Mouse (Mus musculus) thymus, postnatal 36 days (tissue): Measurements from ENCODE around the gene Cstf2t.
A peak's percentile ranks its signal among the peaks of the same experiment; 100 is the strongest.

Source experiments
- DNase-seq, 2 experiments: peaks; one replicate each; pipeline ENCODE4 v3.0.0; 2022; ENCODE audit warnings: mixed read lengths in 2 of 2

The Cstf2t gene

DNA sequence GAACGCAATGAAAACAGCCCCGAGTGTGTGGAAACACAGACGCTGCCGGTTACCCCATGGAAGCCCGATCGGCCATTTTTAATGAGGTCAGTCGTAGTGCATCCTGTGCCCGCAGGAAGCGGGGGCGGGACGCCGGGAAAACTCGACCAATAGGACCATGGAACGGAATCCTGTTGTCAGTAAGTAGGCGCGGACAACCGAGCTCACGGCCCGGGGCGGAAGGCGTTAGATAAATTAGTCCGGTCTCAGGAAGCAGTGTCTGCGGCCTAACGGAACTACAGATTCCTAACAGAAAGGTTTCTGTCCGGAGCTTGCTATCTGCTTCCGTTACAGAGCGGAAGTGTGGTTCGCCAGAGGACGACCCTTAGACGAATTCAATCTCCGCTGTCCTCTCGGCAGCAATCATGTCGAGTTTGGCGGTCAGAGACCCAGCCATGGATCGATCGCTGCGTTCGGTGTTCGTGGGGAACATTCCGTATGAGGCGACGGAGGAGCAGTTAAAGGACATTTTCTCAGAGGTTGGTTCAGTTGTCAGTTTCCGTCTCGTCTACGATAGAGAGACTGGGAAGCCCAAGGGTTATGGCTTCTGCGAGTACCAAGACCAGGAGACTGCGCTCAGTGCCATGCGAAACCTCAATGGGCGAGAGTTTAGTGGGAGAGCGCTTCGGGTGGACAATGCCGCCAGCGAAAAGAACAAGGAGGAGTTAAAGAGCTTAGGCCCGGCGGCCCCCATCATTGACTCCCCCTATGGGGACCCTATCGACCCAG lies at the start of gene Cstf2t:
TSS of gene Cstf2t (plus strand) at position 176 of the 768 bp plus-strand sequence.
- DNase-seq: peak; percentile 99

DNA sequence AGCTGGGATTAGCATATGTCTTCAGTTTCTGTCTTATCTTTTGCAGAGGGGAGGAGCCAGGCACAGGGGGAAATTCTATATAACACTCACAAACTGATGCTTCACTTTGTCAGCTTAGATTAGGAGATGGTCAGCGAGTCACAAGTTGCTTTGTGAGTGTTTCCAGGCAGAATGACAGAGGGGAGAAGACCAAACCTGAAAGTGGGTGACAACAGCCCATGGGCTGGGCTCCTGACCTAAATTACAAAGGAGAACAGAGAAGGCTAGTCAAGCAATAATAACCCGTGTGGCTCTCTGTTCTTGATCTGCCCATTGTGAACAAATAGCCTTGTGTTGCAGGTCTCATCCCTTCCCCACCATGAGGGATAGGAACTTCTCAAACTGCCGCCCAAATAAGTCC lies 43.7 kb upstream of the Cstf2t start:
- no peak for DNase-seq

GRCm38 (mm10) chr19:31040948-31041847 lies 41.4 kb upstream of the Cstf2t start:
- no peak for DNase-seq

GRCm38 (mm10) chr19:31046601-31047000 lies 36.0 kb upstream of the Cstf2t start:
- DNase-seq: peak; percentile 3 to 4

GRCm38 (mm10) chr19:31064740-31065139 lies 17.9 kb upstream of the Cstf2t start:
- no peak for DNase-seq

- DNase-seq: no peak
These were observed 17.3 kb upstream of the Cstf2t start for GRCm38 (mm10) chr19:31065206-31065781.

- DNase-seq: no peak
These were observed 8.5 kb upstream of the Cstf2t start for GRCm38 (mm10) chr19:31073959-31074716.

DNA sequence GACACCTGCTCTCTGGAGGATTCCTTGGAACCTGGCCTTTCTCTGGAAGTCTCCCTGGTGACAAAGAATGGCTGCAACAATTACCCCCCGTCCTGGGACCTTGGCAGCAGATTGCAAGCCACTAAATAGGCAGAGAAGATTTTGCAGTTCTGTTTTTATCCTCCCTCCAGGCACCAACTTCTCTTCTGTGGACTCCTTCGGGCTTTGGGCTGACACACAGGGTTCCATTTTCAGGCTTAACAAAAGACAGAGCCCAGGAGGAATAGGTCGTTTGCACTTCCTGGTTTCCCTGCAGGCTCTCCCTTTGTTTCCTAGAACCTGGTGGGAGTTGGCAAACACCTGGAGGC lies 7.9 kb upstream of the Cstf2t start:
- no peak for DNase-seq

DNA sequence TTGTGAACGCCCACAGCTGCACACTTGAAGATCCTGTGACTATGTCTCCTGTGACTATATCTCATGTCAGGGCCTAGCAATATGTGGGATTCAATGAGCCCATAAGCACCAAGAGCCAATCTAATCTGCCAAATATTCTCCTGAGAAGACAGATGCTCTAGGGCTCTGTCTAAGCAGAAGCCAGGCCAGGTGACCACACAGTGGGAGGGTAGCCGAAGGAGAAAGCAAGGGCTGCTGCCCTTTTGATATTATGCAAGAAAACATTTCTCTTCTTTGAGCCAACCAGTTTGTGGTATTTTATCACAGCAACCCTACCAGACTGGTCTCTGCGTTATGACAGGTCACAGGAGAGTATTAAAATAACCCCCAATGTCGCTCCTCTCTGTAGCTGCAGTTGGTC lies 6.5 kb upstream of the Cstf2t start:
- DNase-seq: no peak

DNA sequence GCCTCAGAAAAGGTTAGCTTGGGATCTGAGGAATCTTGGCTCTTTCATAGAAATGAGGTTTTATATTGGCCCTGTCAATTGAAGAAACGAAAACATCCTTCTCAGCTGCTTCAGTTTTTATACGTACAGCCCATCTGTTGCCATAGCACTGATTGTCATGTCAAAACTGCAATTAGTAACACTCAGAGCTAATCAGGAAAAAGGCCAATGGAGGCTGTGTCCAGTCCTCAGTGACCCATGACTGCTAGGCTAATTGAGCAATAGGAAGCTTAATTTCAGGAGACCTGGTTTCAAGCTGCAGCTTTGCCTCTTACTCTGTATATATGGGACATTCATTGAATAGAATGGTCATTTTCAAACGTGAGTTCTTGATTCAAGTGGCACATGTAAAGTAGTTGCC lies 4.4 kb upstream of the Cstf2t start:
- no peak for DNase-seq

DNA sequence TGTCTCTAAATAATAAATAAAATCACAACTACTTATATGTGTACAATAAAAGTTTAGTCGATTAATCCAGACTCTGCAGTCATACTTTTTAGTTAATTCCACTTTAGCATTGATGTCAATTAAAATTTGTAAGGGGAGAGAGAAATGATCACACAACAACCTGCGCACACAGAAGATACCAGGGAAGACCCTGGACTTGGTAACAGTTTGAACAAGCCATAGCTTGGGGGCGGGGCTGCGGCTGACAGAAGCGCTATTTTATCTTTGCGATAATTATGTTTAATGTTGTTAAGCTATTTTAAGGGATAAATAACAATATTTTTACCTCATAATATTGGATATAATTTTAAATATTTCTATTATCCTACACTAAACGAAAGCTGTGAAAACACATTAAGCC lies 411 bp upstream of the Cstf2t start:
- DNase-seq: no peak

GRCm38 (mm10) chr19:31083761-31084160 lies 1.1 kb downstream of the Cstf2t start:
- DNase-seq: peak; percentile 3 to 23

- no peak for DNase-seq
These were observed 15.2 kb downstream of the Cstf2t start for GRCm38 (mm10) chr19:31097857-31098256.

DNA sequence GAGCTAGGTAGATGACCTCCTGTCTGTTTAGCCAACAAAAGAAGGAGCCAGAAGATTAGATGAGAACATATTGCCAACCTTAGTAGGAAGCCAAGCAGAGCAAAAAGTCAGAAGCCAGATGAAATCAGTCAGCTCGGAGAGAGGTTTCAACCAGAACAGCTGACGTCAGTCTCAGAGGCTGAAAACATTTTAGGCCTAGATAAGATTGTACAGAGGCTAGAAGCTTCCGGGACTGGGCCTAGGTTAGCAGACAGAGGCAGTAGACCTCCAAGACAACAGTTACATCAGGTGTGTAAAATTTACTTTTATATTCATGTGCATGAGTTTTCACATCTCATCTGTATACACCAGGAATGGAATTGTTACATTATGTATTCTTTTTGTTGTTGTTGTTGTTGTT lies 16.7 kb downstream of the Cstf2t start:
- no peak for DNase-seq

DNA sequence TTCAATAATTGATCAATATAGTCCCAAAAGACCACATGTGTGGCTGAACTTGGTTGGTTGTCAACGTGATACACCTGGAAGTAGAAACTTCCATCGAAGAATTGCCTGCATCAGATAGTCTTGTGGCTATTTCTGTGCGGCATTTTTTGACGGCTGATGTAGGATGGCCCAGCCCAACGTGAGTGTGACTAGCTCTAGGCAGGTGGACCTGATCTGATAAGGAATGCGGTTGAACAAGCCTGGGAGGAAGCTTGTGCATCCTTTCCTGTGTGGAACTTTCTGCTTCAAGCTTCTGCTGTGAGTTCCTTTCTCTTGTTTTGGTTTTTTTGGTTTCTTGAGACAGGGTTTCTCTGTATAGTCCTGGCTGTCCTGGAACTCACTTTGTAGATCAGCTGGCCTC lies 22.1 kb downstream of the Cstf2t start:
- DNase-seq: no peak

- no peak for DNase-seq
These were observed 23.4 kb downstream of the Cstf2t start for GRCm38 (mm10) chr19:31106036-31106435.

DNA sequence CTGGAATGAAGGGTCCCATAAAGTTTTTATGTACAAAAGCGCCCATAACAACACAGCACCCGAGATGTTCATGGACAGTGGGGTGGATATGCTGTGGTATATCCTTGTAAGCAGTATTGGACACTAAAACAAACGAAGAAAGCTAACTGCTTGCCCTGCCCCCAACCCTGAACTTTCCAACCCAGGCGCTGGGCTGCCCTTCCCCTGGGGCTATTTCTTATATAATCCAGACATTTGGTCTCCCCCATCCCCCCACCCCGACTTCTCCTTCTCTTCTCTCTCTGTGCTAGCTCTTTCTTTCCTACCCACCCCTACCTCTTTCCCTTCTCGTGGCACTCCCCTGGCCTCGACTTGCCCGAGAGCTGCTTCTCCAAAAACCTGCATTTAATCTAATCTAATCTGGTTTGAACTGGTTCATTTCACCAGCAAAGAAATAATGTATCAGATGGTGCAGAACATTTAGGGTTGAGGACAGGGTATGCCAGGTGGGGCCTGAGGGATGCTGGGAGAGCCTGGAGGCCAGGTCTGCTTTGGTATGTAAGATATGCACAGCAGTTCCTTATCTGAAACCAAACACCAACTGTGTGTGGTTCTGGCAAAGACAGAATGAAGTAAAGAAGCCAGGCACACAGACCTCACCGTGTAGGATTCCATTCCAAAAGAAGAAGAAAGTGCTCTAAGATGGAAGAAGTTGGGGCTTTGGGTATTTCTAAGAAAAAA lies 24.4 kb downstream of the Cstf2t start:
- no peak for DNase-seq

DNA sequence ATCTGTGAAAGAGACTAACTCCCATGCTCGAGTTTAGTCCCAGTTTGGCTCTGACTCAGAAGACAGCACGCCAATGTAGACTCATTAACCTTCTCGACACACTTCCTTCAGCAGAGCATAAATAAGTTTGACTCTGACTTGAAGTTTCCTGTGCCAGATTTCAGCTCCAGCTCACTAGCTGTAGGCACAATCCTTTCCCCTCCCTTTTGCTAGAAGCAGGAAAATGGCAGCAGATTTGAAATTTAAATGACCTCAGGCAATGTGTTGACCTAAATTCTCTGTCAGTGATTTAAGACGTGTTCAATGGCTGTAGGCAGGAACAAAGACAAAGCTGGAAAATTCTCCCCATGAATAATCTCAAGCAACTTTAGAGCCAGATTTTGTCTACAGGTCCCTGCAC lies 32.1 kb downstream of the Cstf2t start:
- no peak for DNase-seq

DNA sequence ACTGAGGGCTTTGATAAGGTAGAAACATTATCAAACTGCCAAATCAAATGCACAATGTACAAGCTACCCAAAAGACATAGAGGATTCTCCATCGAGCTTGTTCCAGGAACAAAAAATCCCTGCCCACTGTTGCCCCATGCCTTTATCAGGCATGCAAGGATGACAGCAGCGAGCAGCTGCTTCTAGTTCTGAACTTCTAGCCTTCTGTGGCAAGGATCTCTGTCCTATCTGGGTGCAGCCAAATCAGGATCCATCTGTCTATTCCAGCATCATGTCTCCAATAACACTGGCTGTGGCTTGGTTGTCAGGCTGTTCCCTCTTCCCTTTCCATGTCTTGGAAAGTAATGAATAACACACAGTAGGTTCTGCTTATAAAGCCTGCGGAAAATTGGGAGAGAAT lies 42.0 kb downstream of the Cstf2t start:
- no peak for DNase-seq

GRCm38 (mm10) chr19:31132614-31133013 lies 50.0 kb downstream of the Cstf2t start:
- no peak for DNase-seq

DNA sequence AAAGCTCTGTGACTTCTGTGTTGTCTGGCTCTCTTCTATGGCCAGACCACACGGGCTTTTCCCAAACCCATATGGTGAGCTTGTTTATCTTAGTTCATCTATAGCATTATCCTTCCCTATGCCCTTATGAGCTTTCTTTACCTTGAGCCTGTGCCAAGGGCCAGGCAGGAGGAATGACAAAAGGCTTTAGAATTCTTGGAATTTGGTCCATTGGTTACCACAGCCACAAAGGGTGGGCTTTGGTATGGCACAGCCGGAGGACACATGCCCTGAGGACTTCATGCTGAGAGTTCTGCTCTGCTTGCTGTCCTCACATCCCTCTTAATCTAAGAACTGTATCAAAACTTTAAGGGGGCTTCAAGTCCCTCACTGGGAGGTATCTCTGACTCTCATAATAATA lies 53.7 kb downstream of the Cstf2t start:
- no peak for DNase-seq
